Mouse (Mus musculus) left cerebral cortex, postnatal 36 days (tissue): ENCODE results near the gene Slc4a10. TPM values are rescaled to one million over a fixed set of nuclear protein-coding genes. Genes with fewer than 3 reads are reported as not detected.
A peak's percentile ranks its signal among the peaks of the same experiment; 100 is the strongest.

Experiments used
- DNase-seq, 2 experiments: peaks; one replicate each; pipeline ENCODE4 v3.0.0; 2021 to 2022; ENCODE audit warnings: low spot score in 2 of 2, mixed read lengths in 1 of 2
- intact Hi-C: fragments of 180-260 bp; cut with DNase I; formaldehyde crosslinking; loops from one replicate; pipeline ENCODE4 v1.15.1; 2025
- total RNA-seq, 2 experiments: library from RNA; stranded (reverse); gene quantifications; 2 replicates each; pipeline ENCODE4 v1.2.3; 2021

The Slc4a10 gene
- total RNA-seq, 2 experiments from 2014 or later = 200 to 220 TPM

DNA sequence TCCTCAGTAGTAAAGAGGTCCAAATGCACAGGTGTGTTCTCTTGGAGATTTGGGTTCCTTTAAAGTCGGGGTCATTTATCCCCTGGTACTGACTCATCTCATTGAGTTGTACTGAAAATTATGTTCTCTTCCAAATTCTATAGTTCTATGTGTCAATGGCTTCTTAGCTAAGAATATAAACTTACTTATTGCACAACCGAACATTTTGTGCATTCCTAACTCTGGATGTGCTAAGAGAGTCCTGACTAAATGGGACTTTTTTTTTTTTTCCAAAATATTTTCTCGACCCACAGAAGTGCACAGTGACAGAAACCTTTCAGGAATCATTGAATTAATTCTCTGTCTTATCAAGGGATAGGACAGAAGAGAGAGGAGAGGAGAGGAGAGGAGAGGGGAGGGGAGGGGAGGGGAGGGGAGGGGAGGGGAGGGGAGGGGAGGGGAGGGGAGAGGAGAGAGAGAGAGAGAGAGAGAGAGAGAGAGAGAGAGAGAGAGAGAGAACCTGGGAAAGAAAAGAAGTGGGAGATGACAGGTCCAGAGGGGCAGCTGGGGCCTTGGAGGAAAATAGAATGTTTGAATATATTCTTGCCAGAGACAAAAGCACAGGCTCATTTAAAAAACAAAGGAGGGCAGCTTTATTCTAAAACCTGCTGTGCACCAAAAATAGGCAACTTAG lies 294.9 kb downstream of the Slc4a10 start:
- intact Hi-C loops = no loop called here
- no peak for DNase-seq

DNA sequence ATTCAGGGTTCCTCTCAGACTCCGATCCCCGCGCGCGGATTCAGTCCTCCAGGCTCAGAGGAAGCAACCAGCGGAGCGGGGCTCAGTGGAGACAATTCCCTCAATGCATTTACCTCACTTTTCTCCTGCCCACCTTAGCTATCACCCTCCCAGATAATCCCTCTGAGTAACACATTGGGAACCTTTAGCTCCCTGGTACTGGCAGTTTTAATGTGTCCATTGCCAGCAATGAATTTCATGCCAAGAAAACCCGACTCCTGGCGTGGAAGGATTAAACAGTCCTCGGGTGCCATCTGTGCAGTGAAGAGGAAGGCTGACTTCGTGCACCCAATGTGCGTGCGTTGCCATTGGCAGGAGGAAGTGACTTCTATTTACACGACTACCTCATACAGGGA lies 295.5 kb downstream of the Slc4a10 start:
- intact Hi-C loops = no loop called here
- DNase-seq = peak in 1 of 2 experiments; percentile 71

DNA sequence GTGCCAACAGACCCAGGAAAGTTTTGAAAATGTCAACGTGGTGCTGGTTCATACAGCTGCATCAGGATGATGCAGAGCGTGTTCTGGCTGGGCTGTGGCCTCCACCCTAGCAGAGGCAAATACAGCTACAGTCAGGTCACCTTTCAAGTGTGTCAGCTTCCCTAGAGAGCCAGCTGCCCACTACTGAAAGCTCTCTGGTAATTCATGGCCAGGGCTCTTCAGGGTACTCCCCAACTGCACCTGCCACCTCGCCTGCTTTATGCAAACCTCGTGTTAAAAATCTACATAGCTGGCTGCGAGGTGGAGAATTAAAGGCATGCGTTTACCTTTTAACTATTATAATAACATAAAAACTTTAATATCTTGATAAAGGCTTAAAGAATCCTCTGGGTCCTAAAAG lies 298.1 kb downstream of the Slc4a10 start:
- intact Hi-C loops = no loop called here

DNA sequence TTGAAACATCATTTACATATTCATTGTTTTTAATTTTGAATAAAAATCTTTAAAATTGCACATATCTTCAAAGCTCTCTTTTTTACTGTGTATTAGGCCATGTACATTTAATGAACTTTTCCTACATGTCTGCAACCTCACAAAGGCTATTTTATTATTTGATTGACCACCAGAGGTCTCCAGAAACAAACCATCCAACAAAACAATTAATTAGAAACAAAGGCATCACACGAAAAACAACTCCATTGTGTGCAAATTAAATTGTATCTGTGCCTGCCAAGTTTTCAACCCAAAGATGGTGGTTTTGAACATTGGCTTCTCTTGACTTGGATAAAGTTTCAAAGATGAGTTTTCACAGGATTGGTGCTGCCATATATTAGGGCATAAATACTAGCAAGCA lies 300.5 kb downstream of the Slc4a10 start:
- intact Hi-C loops = loop anchor here (5.0 kb wide), 2 partner anchors 111 to 281 kb away; no protein-coding TSS in a partner anchor
- DNase-seq = no peak

More for the DNA sequence above, 298.1 kb downstream of the Slc4a10 start:
- DNase-seq = no peak

DNA sequence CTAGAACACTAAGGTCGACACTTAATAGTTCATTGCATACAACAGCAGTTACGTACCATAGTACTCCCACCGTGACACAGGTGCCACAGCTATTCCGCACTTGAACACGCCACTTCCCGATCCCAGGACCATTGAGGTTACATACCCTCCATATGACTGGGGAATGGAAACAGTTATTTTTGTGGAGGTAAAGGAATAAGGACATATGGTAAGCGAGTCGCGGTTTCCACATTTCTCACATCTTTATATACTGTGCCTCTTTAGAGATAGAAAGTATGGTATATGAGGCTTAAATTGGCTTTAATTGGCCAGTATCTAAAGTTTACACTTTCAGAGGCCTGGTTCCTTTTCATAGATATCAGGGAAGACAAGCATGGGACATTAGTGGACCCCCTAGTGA lies 301.5 kb downstream of the Slc4a10 start:
- intact Hi-C loops = loop anchor here (5.0 kb wide), 2 partner anchors 110 to 280 kb away; no protein-coding TSS in a partner anchor
- DNase-seq = no peak

DNA sequence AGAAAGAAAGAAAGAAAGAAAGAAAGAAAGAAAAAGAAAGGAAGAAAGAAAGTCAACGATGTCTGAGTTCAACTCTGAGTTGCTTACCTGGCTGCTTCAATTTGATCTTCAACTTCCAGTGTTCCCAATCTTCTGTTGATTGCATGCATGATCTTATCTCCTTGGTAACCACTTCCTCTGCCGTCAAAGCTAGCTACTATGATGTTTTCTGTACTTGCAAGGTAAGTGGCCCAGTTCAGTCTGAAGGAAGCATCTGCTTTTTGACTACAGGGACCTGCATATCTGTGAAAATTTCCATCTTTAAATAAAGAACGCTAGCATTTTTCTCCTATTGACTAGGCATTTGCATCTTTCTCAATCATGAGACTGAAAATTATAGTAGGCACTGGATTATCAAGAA lies 305.8 kb downstream of the Slc4a10 start:
- no peak for DNase-seq
- intact Hi-C loops = no loop called here

DNA sequence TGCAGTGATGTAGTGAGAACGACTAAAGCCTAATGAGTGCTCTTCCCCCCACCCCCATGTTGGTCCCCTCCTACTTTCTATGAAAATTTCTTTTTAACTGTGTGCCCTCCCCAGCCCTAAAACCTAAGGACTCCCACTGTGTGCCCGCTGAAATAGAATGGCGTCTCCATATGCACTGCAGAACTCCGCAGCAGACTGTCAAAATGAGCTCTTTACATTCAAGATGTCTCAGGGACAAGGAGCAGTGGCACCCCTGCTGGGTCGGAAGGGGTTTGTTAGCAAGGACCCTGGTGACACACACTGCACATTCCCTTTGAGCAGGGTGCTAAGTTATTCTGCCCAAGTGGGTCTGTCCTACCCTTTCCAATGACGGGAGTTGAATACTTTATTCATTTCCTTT lies 309.5 kb downstream of the Slc4a10 start:
- DNase-seq = no peak
- intact Hi-C loops = no loop called here

DNA sequence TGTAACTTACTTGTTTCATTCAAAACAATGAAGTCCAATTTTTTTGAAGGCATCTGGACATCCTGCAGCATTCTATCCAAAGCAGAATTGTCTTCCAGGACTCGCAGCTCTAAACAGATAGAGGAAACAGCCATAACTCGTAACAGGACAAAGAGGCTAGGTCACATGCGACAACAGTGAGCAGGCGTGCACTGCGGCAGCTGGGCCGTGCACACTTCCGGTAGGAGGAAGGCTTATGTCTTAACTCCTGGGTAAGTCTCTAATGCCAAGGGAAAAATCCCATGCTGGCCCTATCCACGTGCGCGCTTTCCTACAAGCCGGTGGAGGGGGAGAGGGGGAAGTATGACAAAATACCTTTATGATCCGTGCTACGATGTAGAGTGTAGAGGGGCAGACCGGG lies 310.3 kb downstream of the Slc4a10 start:
- intact Hi-C loops = no loop called here
- no peak for DNase-seq

DNA sequence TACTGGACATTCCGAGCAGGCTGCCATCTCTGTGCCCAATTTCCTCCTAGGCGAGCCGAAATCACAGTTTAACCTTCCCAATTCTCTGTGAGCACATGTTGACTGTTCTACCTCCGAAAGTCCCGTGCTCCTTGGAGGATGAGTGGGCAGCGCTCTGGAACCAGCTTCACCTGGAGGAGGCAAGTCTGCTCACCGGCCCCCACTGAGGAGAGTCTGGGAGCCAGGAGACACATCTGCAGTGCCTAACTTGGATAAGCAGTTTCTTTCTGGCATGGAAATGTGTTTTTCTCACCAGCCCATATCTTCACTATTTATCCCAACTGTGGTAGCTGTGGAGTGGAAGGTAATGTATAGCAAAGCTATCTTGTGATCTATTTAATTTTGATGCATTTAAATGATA lies 311.0 kb downstream of the Slc4a10 start:
- peak in 1 of 2 experiments; percentile 35 for DNase-seq
- intact Hi-C loops = no loop called here

DNA sequence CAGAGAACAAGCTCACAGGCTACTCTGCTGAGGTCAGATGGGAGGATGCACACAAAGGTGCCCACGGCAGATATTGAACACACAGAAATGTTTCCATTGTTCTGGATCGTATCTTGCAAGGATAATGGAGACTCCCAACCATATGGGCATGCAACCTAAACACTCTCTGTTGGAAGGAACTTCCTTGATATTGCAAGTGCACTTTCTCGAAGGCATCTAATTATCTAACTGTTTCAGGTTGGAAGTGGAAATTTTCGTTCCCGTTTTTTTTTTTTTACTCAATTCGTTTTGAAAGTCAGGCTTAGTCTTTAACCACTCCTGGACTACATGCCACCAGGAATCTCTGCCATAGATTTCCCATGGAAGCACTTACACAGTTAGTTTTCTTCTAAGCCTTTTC lies 314.6 kb downstream of the Slc4a10 start:
- intact Hi-C loops = no loop called here
- no peak for DNase-seq

DNA sequence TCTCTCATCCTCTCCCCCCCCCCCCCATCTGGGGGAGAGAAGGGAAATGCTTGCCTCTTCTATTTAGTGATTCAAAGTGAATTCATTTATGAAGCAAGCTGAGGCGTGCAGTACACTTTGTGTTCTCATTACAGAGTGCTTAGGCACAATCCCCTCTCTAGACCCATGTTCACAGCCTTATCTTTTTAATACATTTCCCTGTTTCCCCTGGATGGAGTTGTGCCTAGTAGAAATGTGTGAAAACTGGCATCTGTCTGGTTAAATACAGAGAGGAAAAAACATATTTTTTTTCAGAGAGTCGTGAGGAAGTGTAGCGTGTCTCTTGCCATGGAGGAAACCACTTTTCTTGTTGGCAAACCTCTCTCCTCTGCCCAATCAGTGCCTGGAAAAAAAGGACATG lies 315.3 kb downstream of the Slc4a10 start:
- no peak for DNase-seq
- intact Hi-C loops = no loop called here

DNA sequence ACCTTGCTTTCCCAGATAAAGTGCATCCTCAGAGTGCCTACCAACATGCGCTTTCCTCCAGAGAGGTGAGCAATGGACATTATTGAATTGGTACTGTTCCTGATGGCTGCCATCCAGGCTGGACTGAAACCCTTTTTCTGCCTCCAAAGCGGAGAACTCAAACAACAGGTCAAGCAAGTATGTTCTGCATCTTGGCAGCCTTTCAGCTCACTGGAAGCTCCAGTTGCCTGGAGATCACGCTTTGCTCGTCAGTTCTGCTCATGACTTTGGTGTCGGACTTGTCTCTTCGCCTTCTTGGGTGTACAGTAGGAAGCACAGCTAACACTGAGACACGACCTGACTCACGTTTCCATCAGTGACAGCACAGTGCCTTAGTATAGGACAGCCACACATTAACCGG lies 315.9 kb downstream of the Slc4a10 start:
- intact Hi-C loops = no loop called here
- DNase-seq = no peak

DNA sequence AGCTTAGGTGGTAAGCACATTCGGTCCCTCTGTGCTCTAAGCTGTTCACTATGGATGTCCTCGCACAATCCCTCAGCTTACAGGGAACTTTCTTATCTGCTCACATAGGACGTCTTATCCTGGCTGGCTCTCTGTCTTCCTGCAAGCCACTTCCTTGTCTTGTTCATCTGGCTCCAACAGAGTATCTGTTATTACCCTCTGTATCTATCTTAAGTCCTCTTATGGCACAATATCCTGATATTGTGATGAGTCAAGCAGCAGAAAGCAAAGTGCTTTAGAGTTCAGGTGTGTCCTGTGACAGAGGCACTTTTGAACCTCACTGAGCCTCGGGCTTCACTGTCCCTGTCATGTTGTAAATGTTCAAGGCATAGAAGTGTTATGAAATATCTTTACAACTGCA lies 317.3 kb downstream of the Slc4a10 start:
- intact Hi-C loops = no loop called here
- no peak for DNase-seq

DNA sequence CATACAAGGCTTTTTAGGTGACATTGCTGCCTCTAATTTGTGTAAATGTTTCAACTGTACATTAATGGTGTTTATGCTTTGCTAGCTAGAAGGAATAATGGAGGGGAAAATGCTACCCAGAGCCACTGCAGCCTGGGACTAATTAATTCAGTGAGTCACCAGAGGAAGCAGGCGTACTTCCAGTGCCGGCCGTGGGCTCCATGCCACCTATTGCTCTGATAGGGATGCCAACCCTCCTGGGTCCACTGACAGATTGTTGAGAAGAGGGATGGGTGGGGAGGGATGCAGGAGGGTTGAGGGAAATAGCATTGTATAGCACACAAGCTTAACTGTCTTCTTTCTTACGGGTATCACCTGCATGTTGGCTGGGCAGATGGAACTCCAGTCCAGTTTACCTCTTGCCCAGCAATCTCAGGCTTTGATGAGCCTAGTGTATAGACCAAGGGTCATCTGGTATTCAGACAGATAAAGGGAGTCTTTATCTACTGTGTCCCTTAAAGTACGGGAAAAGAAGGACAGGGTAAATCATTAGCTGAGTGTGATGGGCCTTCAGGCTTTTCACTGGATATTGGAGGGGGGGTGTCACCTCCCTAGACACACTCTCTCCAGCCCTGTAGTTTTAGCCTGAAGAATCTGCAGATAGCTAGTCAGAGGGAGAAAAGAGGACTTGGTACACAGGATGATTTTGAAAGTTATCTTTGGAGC lies 322.2 kb downstream of the Slc4a10 start:
- no peak for DNase-seq
- intact Hi-C loops = no loop called here

DNA sequence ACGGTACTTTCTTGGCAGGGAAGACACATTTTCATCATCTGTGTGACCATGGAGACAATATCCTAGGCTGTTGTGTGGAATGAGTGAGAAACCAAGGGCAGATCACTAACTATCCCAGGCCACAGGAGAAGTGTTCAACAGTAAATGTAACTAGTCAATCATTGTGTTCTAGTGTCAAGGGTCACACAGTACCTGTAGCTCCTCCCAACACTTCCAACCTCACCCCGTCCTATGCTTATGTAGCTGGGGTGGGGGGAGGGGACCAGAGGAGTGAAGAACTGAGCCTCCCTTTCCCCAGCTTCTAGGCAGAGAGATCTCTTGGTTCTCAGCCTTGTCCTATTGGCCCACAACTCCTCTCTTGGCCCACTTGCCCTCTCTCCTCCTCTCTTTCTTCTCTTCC lies 323.8 kb downstream of the Slc4a10 start:
- no peak for DNase-seq
- intact Hi-C loops = no loop called here

DNA sequence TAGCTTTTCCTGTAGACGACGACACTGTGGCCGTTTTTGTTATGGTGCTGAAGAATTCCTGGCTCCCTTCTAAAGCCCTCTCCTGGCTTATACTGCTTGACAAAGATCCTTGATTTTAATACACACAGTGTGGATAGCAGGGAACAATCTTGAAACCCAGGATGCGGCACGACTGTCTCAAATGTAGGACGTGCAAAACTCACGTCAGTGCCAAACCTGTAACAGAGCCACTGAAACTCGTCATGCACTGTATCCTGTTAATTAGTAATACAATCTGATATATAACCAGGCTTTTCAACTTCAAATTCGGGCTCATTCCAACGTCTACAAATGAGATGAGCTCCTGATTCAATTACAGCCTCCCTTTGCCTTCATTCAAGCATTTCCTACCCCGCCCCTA lies 327.4 kb downstream of the Slc4a10 start:
- DNase-seq = peak in 1 of 2 experiments; percentile 22

More for the DNA sequence above, 327.4 kb downstream of the Slc4a10 start:
- intact Hi-C loops = no loop called here

Other genes with a start within 250 kb of the Slc4a10 start
- 100 to 1,000 TPM; 121 to 153 TPM for gene Tbr1, start 243.5 kb upstream of the Slc4a10 start, total RNA-seq